Mouse (Mus musculus) lung, postnatal 36 days (tissue): Measurements from ENCODE around the gene Tnip2.

Source experiments
- DNase-seq: peaks from one replicate; pipeline ENCODE4 v3.0.0; 2022; ENCODE audit warnings: mixed read lengths

Gene Tnip2

DNA sequence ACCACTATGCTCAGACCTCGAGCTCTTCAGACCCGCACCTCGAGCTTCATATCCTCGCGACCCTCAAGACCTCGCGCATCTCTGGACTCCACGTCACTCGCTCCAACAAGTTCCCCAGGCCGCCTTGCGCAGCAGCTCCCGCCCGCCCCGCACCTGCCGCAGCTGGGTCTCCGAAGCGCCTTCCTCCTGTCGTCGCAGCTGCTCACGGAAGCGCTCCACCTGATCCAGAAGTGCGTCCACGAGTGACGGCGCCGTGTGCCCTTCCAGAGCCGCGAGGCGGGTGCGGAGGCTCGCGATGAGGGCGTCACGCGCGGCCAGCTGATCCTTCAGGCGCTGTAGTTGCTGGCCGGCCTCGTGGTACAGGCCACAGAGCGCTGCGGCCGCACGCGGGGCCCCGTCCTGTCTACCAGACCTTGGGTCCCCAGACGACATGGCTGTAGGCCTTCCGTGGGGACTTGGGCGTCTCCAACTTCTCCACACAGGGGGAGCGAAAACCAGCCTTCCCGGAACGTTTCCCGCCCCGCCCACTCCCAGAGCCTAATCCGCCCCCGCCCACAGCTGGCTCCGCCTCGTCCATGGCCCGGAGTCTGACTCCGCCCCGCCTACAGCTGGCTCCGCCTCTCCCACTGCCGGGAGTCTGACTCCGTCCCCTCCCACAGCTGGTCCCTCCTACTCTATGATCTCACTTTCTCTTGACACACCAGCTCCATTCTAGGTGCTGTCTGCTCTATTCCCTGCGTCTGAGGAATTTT lies at the start of gene Tnip2:
Gene Tnip2 (minus strand): TSS at position 526 of the 752 bp plus-strand sequence.
- peak; percentile 99 for DNase-seq

GRCm38 (mm10) chr5:34551821-34552220 lies 38.0 kb upstream of the Tnip2 start:
- DNase-seq = no peak

GRCm38 (mm10) chr5:34550251-34550650 lies 36.5 kb upstream of the Tnip2 start:
- no peak for DNase-seq

DNA sequence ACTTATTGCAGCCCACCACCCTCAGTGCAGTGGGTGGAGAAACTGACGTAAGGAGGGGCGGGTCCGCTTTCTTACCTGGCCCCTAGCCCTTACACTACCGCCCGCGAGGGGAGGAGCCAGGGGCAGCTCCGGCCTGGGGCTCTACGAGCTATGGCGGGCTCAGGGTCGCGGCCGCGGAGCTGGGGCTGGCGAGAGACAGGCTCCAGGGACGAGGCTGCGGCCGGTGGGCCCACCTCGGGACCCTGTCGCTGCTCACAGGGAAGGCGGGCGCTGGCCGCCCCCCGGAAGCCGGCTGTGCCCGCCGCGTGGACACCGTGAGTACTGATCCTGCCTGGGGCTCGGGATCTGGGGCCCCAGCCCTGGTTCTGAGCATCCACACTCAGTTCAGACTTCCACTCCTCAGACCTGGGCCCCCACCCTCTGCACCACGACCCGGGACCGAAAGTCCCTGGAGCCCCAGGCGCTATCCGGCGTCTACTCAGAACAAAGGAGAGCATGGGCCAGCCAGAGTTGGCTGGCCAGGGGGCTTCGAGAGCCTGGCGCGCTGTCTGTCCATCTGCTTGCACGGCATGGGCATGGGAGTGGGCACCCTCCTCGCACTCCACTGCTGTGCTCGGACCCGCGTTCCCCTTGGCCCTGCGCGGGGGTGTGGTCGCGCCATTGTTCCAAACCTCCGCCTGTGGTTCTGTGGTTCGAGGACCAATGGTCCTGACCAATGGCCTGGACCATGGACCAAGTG lies 35.9 kb upstream of the Tnip2 start:
- peak; percentile 59 for DNase-seq

DNA sequence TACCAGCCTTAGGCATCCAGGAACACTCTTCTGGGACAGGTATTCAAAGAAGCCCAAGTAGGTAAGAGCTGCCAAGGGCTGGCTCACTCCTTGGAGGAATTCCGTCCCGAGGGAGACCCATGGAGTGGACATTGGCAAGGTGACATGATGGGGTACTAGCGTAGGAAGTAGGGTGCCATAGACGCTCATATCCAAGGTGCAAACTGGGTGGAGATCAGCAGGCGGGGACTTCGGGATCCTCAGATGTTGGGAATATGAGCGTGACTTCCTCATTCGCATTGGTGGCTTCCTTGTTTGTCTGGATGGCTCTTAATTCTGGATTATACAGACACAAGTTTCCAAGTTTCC lies 35.3 kb upstream of the Tnip2 start:
- DNase-seq = no peak

GRCm38 (mm10) chr5:34547410-34547809 lies 33.6 kb upstream of the Tnip2 start:
- peak; percentile 75 for DNase-seq

DNA sequence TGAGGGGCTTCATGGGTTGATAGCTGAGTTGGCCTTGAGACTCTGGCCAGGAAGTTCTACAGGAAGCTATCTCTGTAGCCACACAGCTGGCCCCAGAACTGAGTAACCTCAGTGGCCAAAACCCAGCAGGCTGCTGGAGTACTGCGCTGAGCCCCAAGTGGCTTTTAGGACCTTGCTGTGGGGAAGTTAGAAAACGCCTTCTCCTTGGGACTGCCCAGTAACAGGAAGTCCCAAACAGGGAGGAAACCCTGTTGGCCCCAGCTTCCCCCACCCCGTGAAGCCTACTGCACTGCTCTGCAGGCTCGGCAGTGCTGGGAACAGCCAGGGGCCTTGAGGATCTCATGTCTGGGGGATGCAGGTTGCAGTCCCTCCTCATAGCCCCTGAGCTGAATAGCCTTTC lies 29.3 kb upstream of the Tnip2 start:
- DNase-seq = no peak

DNA sequence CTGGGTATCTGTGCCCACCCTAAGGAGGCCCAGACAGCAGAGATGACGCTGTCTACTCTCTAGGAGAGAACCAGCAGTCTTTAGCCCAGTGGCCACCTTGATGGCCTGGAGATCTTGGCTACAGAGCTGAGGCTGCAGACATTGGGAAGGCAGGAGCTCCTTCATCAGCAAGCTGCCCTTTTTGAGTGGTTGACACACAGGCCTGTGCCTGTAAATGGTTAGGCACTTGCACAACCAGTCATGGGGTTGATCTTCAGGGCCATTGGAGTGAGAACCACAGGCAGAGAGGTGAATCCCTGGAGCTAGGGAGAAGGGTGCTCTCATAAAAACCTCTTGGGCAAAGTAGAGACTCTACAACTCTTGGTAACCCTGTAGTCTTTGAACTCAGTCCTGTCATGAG lies 28.4 kb upstream of the Tnip2 start:
- no peak for DNase-seq

DNA sequence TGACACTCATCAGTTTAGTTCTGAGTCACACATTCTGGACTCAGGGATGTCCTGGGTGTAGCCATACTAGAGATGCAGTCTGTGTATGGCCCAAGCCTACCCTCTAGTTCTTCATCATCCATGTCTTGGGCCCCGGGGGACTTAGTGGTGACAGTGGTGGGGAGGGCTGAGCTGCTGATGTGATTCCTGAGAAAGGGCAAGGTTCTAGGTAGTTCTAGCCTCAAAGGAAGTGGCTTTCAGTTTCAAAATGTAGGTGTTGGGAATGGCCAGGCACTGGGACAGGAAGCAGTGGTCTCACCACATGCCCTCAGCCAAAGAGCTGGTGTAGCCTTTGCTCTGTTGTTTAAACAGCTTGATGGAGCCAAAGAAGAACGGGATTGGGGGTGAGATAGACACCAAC lies 25.3 kb upstream of the Tnip2 start:
- DNase-seq = no peak

DNA sequence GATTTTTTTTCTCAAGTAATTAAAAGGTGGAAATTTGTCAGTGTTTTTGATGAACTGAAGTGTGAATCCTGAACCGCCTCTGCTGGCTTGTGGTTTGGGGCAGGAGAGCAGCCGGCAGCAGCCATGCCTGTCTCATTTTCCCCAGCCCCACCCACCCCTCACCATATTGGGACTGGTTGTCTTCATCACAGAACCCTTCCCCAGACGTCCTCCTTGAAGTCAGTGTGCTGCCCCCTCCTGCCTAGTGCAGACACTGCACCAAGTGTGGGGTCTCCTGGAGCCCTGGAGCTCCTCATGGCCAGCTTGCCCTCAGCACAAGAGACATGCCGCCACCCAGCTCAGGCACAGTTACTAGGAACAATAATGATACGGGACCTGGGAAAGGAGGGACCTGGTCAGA lies 24.7 kb upstream of the Tnip2 start:
- DNase-seq = peak; percentile 73

- no peak for DNase-seq
Measured at GRCm38 (mm10) chr5:34538079-34538478, 24.3 kb upstream of the Tnip2 start.

- no peak for DNase-seq
Measured at GRCm38 (mm10) chr5:34535831-34536230, 22.0 kb upstream of the Tnip2 start.

- peak; percentile 62 for DNase-seq
Measured at GRCm38 (mm10) chr5:34534776-34535581, 21.2 kb upstream of the Tnip2 start.

- DNase-seq = peak; percentile 53
Measured at GRCm38 (mm10) chr5:34533820-34534219, 20.0 kb upstream of the Tnip2 start.

DNA sequence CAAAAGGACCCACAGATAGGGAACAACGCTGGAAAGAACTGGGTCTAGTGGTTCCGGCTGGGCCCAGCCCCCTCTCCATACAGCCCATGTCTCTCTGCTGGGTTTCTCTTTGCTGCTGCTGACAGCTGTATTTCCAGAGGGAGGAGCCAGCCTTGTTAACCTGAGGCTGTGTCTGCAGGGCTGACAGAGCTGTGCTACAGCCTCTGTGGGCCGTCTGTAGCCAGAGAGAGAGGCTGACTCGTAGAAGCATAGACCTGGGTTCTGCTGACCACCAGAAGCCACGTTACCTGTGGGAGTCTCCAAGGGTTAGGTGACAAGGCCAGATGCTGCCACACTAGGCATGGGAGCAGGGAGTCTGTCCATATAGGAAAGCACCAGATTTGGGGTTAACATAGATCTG lies 19.3 kb upstream of the Tnip2 start:
- DNase-seq = no peak

- DNase-seq = no peak
Measured at GRCm38 (mm10) chr5:34530687-34531086, 16.9 kb upstream of the Tnip2 start.

DNA sequence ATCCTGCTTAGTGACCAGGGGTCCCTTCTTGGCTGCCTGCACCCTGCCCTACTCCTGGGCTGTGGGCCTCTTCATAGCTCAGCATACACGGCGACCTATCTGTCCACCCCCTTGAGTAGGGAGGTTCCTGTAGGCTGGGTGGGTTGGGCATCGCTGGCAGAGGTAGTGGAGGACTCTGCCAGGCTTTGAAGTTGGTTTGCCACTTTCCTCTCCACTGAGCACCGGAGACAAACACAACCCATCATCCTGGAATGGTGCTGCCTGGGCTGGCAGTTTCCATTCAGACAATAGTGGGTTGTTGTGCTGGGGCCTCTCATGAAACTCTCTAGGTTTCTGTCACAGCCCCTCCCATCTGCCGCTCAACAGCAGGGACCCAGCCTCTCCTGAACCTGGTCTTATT lies 16.3 kb upstream of the Tnip2 start:
- DNase-seq = no peak

GRCm38 (mm10) chr5:34528724-34529123 lies 14.9 kb upstream of the Tnip2 start:
- DNase-seq = no peak

GRCm38 (mm10) chr5:34527352-34527751 lies 13.6 kb upstream of the Tnip2 start:
- no peak for DNase-seq

DNA sequence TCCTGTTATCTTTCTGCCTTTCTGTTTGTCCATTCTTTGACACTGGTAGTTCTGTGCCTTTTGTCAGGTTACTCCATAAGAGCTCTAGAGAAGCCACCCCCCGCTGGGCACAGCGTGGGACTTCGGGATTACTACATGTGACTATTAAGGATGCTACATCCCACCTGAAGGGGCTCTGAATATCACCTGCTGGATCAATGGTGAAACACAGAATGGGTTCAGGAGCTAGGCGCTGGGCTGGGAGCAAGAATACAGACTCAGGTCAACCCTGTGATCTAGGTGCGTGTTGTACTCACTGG lies 12.6 kb upstream of the Tnip2 start:
- DNase-seq = no peak

DNA sequence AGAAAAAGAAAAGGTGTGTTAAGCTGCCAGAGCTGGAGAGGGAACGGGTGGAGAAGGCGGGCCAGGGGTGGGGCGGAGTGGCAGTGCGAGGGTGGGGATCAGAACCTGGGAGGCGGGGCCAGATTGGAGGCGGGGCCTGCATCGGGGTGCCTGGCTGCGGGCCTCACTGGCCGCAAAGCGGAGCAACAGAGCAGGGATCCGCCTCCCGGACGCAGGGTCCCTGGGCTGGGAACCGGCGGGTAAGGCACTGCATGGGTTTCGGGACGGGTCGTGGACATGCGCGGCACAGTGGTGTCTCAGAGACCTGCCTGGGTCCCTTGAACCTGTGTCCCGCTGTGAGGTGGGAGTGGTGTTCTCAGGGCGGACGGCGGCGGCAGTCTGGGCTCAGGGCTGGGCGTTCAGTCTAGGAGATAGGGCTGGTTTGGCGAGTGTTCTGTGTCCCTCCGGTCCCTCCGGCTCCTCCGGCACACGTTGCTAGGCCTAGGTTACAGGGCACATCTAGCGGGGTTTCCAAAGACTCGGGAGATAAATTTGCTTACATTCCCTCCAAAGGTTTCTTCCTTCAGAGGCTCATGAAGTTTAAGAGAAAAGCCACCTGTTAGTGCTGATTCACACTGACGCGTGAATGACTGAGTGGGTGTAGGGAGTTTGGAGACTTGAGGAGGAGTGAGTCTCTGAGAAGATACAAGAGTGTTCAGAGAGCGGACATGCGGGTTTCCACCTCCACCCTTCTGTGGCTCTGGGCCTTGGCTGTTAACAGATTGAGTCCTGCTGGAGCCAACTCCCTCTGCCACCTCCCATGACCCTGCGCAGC lies 12.1 kb upstream of the Tnip2 start, which contains the start of gene Sh3bp2:
Gene Sh3bp2 (plus strand): TSS at position 176 of the 814 bp plus-strand sequence.
- DNase-seq = peak; percentile 98

DNA sequence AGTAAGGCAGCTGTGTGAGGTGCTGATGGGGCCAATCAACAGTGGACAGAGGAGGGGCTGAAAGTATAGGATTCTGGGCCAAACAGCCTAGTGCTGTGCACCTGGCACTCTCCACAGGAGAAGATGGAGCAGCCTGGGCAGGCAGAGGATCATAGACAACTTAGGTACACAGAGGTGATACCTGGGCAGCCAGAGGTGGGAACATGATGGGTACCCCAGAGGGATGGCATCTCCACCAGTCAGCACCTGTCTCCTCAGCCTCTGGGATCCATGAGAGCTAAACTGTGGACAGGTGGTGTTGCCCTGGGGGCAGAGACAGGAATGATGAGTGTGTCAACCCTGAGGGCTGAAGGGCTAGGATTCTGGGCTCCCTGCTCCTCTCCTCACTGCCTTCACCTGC lies 10.7 kb upstream of the Tnip2 start:
- no peak for DNase-seq

GRCm38 (mm10) chr5:34523958-34524485 lies 10.2 kb upstream of the Tnip2 start:
- DNase-seq = no peak
